Mouse (Mus musculus) mesoderm, embryonic 11.5 days (tissue): Measurements from ENCODE around the gene Trpm5.

ENCODE experiments used
- DNase-seq: peaks from one replicate; pipeline ENCODE4 v3.0.0-alpha.2; 2012; ENCODE audit warnings: low read depth, low spot score

Trpm5 gene

DNA sequence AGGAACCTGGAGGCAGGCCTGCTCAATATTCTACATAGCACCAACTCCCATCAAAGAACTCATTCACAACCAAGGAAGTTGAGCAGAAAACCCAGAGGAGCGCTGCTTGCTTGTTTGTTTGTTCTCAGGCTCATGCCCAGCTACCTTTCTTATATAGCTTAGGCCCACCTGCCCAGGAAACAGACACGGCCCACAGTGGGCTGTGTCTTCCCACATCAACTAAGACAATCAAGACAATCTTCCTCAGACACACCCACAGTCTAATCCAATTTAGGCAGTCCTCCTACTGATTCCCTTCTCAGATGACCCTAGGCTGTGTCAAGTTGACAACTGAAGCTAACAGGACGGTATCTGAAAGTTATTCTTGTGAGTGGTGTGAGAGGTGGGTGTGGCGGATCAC is 11.6 kb upstream of the Trpm5 start, which contains the start of gene Kcnq1:
Kcnq1 (plus strand) TSS at position 301 of the 400 bp plus-strand sequence.
- DNase-seq: no peak

DNA sequence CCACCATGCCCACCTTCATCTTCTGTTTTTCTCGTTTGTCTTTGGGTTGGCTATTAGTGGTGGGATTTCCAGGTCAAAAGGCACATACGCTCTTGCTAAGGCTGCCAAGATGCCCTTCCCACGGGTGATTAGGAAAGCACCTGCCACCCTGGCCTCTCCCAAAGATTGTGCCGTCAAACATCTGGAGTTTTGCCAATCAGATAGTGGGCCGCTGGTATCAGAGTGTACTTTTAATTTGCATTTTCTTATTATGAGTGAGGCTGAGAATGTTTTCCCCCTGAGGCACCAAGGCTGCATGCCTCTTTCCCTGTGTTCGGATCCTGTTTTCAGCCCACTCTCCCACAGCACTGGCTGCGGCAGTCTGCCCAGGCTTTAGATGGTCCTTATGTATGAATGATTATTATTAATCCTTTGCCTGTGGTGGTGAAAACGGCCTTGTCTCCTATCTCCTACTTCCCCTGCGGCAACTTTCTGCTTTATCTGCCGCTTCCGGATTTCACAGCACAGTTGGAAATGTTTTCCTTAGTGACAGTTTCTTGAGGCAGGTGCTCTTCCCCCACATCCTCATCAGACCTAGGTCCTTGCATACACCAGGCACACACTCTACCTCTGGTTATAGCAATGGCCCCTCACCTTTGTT is 10.9 kb upstream of the Trpm5 start:
- DNase-seq: no peak

DNA sequence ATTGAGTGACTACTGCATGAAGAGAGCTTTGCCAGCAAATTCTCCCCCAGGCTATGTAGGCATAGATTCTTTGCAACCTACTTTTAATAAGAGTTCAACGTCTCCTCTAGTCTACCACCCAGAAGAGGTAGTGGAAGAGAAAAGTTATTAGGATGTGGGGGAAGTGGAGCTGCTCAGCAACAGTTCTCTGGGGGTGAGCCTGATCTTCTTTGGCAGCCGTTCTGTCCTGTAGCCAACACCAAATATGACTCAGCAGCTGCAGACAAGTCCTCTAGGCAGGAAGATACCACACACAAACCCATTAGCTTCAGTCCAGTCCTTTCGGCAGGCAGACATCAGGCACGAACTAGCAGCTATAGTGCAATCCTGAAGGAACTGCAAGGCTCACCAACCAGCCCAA is 6.3 kb upstream of the Trpm5 start:
- DNase-seq: no peak

- no peak for DNase-seq
These were observed 1.1 kb upstream of the Trpm5 start for GRCm38 (mm10) chr7:143095554-143095907.

DNA sequence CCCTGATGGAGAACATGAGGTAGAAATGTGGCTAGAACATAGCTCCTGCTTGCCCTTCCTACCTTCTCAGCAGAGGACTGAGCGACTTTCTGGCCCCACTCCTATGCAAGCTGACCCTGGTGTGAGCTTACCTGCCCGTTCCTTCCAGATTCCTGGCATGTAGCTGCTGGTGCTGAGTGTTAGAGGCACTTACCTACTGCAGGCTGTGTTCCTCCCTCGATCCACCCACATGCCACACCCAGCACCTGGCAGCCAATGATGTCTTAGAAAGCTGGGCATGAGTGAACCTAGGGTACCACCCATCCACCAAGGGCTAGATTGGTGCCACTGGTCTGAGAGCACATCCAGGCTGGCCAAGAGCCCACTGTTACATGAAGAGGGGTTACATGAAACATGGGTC is 595 bp downstream of the Trpm5 start:
- no peak for DNase-seq

DNA sequence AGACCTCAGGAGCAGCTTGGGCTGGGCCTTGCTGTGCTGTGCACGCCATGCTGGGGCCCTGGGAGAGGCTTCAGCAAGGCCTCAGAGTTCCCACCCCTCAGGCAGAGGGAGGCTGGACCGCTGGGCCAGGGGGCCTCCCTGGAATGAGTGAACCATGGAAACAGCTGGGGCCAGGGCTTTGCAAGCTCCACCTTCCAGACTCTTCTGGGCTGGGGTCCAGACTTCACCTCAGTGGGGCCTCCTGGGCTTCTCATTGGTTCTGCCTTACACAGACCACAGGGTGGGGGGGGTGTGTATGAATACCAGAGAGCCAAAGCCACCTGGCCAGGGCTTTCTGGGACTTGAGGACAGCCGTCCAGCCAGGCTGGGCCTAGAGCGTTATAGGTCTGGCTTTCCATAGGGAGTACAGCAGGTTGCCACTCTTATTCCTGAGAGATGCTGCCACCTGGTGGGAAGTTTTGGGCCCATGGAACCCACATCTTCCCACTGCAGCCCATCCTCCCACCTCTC is 7.3 kb downstream of the Trpm5 start:
- peak; percentile 47 for DNase-seq

DNA sequence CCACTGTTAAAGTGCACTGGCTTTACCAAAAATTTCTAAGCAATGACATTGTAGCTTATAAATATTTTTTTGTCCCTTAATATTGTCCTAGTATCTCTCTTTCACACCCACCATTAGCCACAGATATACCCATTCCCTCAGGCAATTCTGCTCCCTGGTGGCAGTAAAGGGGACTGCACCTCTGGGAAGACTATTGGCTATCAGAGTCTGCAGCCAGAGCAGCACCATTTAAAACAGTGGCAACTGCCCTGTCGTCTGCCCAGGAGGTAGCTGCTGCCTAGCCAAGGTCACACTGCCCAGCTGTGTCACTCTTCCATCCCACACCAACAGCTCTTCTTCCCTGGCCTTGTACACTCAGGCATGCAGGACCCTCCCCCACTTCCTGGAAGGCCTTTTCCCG is 8.1 kb downstream of the Trpm5 start:
- peak; percentile 46 for DNase-seq

DNA sequence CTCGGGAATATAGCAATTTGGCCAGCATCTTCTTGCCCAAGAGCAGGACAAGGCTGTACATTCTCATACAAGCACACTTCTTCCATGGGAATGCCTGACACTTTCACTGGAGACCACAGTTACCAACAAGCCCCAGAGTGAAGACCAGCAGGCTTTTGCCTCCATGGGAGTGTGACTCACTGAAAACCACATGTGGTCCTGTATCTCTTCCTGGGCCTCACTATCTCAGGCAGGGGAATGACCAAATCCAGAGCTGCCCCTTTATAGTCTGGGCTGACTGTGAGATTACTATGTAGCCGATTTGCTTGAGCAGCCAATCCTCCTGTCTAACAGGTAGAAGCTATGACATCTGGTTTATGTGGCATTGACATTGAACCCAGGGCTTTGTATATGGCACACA is 10.7 kb downstream of the Trpm5 start:
- no peak for DNase-seq

GRCm38 (mm10) chr7:143082024-143082423 is 12.4 kb downstream of the Trpm5 start:
- no peak for DNase-seq

- DNase-seq: no peak
These were observed 17.1 kb downstream of the Trpm5 start for GRCm38 (mm10) chr7:143077351-143077750.

GRCm38 (mm10) chr7:143075394-143075793 is 19.0 kb downstream of the Trpm5 start:
- DNase-seq: no peak

DNA sequence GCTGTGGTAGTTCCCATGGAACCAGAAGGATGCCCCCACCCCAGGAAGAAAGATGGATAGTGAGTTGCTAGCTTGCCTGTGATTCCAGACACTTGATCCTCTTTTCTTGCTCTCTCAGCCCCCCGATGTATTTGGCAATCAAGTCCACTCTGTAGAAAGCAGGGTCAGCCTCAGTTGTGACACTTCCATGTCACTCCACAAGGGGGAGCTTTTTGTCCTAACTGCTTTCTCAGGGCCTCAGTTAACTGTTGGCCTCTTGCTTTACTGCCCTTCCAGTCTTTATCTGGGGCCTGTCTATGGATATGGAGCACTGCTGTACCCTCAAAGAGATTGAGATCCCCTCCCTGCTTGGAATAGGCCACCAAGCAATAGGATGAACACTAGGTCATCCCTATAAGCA is 21.4 kb downstream of the Trpm5 start:
- peak; percentile 64 for DNase-seq

- DNase-seq: no peak
These were observed 21.8 kb downstream of the Trpm5 start for GRCm38 (mm10) chr7:143072605-143073004.

DNA sequence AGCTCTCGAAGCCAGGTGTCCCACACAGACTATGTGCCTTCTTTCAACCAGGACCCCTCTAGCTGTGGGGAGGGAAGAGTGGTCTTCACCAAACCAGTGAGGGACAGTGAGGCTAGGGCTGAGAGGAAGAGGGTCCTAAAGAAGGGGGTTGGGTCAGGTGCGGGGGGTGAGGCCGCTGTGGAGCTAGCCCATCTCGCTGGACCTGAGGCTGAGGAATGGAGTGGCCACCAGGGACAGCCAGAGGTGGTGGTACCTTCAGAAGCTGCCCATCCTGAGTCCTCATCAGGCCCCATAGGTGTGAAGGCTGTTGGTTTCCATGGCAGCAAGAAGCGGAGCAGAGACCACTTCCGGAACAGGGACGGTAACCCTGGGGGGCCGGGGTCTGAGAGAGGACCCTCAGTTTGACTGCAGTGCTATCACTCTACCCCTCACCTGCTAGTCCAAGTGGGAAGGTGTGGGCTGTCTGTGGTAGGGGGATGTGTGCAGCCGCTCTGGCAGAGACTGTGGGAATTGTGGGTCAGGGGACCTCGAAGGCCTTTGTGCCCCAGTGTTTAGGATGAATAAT is 23.9 kb downstream of the Trpm5 start:
- DNase-seq: no peak

- no peak for DNase-seq
These were observed 24.6 kb downstream of the Trpm5 start for GRCm38 (mm10) chr7:143069751-143070400.

- peak; percentile 100 for DNase-seq
These were observed 25.4 kb downstream of the Trpm5 start, which contains the start of gene Tssc4 for GRCm38 (mm10) chr7:143068882-143069591. Gene Tssc4, plus strand, starts transcription at chr7:143069249.

DNA sequence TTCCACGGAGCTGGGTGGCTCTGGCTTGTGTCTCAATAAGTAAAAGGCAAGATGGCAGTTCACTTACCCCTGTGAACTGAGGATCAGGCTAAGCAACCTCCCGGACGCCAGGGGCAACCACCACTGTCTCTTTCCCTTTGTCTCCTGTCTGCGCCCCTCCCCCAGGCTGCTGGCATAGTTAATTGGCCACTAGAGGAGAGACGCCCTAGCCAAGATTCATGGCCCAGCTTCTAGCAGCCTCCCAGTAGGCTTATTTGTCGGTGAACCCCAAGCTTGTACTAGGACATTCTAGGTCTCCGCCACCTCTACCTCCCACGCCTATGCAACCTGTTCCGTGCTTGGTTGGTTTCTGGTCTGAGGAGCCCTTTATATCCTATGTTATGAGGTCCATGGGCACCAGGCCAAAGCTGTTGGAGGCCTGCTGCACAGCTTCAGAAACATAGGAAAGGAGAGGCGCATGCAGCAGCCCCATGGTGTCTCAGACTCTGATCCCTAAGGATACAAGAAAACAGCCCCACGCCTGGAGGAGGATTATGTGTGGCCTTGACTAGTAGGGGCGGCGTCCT is 26.0 kb downstream of the Trpm5 start:
- peak; percentile 50 for DNase-seq

DNA sequence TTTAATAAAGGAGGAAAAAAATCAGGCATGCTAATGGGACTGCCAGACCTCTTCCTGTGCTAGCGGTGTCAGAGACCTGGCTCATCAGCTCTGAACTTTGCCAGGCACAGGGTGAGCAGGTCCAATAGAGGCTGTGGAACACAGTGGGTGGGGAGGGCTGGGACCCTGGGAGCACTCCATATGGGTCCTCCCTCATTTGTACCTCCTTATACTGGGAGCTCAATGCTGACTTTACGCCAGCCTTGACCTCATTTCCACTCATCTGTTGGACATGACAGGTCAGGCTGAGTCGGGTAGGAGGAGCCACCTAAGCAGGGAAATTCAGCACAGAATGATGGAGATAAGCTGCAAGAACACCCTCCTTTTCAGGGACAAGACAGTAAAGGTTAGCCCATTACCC is 26.5 kb downstream of the Trpm5 start:
- DNase-seq: no peak

GRCm38 (mm10) chr7:143067469-143067868 is 27.0 kb downstream of the Trpm5 start:
- DNase-seq: no peak

- no peak for DNase-seq
These were observed 28.8 kb downstream of the Trpm5 start for GRCm38 (mm10) chr7:143065692-143066091.

DNA sequence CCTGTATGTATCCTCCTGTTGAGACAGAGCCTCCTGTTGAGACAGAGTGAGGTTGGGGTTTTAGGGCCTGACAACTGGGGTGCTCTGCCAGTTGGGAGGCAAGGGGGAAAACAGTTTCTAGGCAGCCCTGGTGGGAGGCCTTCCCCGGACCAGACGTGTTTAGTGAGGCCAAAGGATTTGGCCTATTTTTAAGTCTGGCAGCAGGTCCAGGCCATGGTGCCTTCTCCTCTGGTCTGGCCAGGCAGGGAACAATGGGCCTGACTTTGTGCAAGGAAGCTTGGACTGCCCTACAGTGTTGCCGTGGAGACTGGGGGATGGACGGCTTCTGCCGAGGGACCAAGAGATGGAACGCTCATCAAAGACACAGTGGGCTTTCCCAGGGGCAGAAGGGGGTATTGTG is 30.2 kb downstream of the Trpm5 start:
- DNase-seq: no peak

GRCm38 (mm10) chr7:143062704-143063103 is 31.7 kb downstream of the Trpm5 start:
- DNase-seq: no peak
